Mouse (Mus musculus): ENCODE measurements around the gene Gfod1. TPM values are rescaled to one million over a fixed set of nuclear protein-coding genes. Genes with fewer than 3 reads are reported as not detected.
A peak's percentile ranks its signal among the peaks of the same experiment; 100 is the strongest.

Gene Gfod1
- polyA plus RNA-seq, 1 experiment: 6.5 TPM

DNA sequence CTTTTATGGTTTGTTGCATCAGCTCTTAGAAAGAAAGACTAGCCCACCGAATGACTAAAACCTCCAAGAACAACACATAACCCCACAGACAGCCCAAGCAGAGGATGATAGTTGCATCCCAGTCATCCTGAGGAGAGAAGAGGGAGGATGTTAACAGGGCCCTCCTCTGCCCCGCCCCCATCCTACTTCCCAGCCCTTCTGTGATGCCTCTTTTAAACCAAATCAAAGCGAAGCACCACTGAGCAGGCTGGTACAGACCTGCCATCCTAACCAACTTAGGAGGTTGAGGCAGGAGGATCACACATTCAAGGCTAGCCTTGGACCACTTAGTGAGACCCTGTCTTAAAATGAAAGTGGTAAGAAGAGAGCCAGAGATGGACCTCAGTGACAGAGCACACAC is 36.8 kb downstream of the Gfod1 start:
- TF ChIP-seq MAX (IDR thresholded peaks at IDR 0.05; ENCODE audit: low read depth) (no peak), SRF (IDR thresholded peaks at IDR 0.05; ENCODE audit: control insufficient read depth, insufficient read length, low read depth) (no peak), CEBPB (IDR thresholded peaks at IDR 0.05; ENCODE audit: insufficient read depth, poor library complexity, severe bottlenecking) (no peak), REST (IDR thresholded peaks at IDR 0.05; ENCODE audit: insufficient read depth, insufficient read length) (no peak), TCF3 (IDR thresholded peaks at IDR 0.05; ENCODE audit: insufficient read length, low read depth) (no peak), E2F4 (IDR thresholded peaks at IDR 0.05; ENCODE audit: insufficient read depth) (no peak), POLR2AphosphoS2 (IDR thresholded peaks at IDR 0.05; ENCODE audit: insufficient read length, low read depth) (no peak), USF1 (IDR thresholded peaks at IDR 0.05; ENCODE audit: low read depth) (no peak), MYOD1 (IDR thresholded peaks at IDR 0.05; ENCODE audit: control insufficient read depth in 1 of 3, insufficient read length in 2 of 3, low read depth in 2 of 3) (no peak), POLR2A (IDR thresholded peaks at IDR 0.05; ENCODE audit: insufficient read length, low read depth) (no peak), TCF12 (IDR thresholded peaks at IDR 0.05; ENCODE audit: insufficient read depth, poor library complexity, severe bottlenecking) (no peak), MYOG (IDR thresholded peaks at IDR 0.05; ENCODE audit: control insufficient read depth in 1 of 3, insufficient read depth in 1 of 3, insufficient read length in 2 of 3, low read depth in 2 of 3) (no peak)
- Histone ChIP-seq H3K4me3 (no peak overlapping the region), H3K79me2 (ENCODE audit: control insufficient read depth, insufficient read depth) (peaks cover 46% of the 10 kb centered on the region), H3ac (ENCODE audit: control insufficient read depth, insufficient read length) (no peak overlapping the region), H3K27me3 (ENCODE audit: control insufficient read depth, insufficient read depth, insufficient read length) (no peaks in the 10 kb centered on the region), H3K4me2 (ENCODE audit: low read depth) (no peak overlapping the region), H3K36me3 (ENCODE audit: control insufficient read depth, insufficient read depth) (no peaks in the 10 kb centered on the region)

DNA sequence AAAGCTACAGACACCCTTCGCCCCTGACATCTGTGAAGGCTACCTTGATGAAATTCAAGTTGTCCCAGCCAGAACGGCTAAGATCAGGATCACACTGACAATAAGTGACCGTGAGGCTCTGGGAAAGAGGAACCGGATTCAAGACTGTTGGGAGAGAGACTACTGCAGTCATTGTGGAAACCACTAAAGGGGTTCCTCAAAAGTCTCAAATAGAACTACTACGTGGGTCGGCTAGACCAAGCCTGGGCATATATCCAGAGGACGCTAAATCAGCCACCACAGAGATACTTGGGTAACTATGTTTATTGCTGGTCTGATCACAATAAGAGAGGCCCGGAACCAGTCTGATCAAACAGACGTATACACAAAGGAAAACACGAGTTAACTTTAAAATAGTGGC is 37.6 kb downstream of the Gfod1 start:
- TF ChIP-seq MYOD1 (IDR thresholded peaks at IDR 0.05; ENCODE audit: control insufficient read depth in 1 of 3, insufficient read length in 2 of 3, low read depth in 2 of 3) (no peak), POLR2AphosphoS2 (IDR thresholded peaks at IDR 0.05; ENCODE audit: insufficient read length, low read depth) (no peak), TCF3 (IDR thresholded peaks at IDR 0.05; ENCODE audit: insufficient read length, low read depth) (no peak), USF1 (IDR thresholded peaks at IDR 0.05; ENCODE audit: low read depth) (no peak), TCF12 (IDR thresholded peaks at IDR 0.05; ENCODE audit: insufficient read depth, poor library complexity, severe bottlenecking) (no peak), REST (IDR thresholded peaks at IDR 0.05; ENCODE audit: insufficient read depth, insufficient read length) (no peak), CEBPB (IDR thresholded peaks at IDR 0.05; ENCODE audit: insufficient read depth, poor library complexity, severe bottlenecking) (no peak), E2F4 (IDR thresholded peaks at IDR 0.05; ENCODE audit: insufficient read depth) (no peak), POLR2A (IDR thresholded peaks at IDR 0.05; ENCODE audit: insufficient read length, low read depth) (no peak), MYOG (IDR thresholded peaks at IDR 0.05; ENCODE audit: control insufficient read depth in 1 of 3, insufficient read depth in 1 of 3, insufficient read length in 2 of 3, low read depth in 2 of 3) (no peak), MAX (IDR thresholded peaks at IDR 0.05; ENCODE audit: low read depth) (no peak), SRF (IDR thresholded peaks at IDR 0.05; ENCODE audit: control insufficient read depth, insufficient read length, low read depth) (no peak)
- H3ac ChIP-seq (ENCODE audit: control insufficient read depth, insufficient read length): no peak overlapping the region
- no peaks in the 10 kb centered on the region for H3K36me3 ChIP-seq (ENCODE audit: control insufficient read depth, insufficient read depth)
- H3K4me2 ChIP-seq (ENCODE audit: low read depth): no peak overlapping the region
- H3K79me2 ChIP-seq (ENCODE audit: control insufficient read depth, insufficient read depth): peaks cover 41% of the 10 kb centered on the region
- no peak overlapping the region for H3K4me3 ChIP-seq
- H3K27me3 ChIP-seq (ENCODE audit: control insufficient read depth, insufficient read depth, insufficient read length): no peaks in the 10 kb centered on the region

DNA sequence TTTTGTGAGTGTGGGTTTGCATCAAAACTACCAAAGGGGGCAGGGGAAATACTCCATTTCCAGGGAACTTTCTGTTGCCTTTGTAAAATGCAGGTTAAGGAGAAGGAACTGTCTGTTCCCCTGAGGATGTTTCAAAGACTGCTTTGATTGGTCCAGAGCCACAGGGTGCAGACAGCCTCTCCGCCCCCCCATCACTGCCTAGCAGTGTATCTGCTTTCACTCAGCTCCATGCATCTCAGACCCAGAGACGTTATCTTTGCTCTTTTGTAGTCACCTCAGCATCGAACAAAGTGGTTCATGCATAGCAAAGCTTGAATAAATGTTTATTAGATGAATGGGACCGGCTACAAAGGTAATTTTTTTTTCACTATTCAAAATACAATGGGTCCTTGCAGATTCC is 38.9 kb downstream of the Gfod1 start:
- Histone ChIP-seq H3K36me3 (ENCODE audit: control insufficient read depth, insufficient read depth) (no peaks in the 10 kb centered on the region), H3K79me2 (ENCODE audit: control insufficient read depth, insufficient read depth) (peaks cover 31% of the 10 kb centered on the region), H3ac (ENCODE audit: control insufficient read depth, insufficient read length) (no peak overlapping the region), H3K27me3 (ENCODE audit: control insufficient read depth, insufficient read depth, insufficient read length) (no peaks in the 10 kb centered on the region), H3K4me2 (ENCODE audit: low read depth) (no peak overlapping the region), H3K4me3 (no peak overlapping the region)
- TF ChIP-seq MYOG (IDR thresholded peaks at IDR 0.05; ENCODE audit: control insufficient read depth in 1 of 3, insufficient read depth in 1 of 3, insufficient read length in 2 of 3, low read depth in 2 of 3) (no peak), USF1 (IDR thresholded peaks at IDR 0.05; ENCODE audit: low read depth) (no peak), MYOD1 (IDR thresholded peaks at IDR 0.05; ENCODE audit: control insufficient read depth in 1 of 3, insufficient read length in 2 of 3, low read depth in 2 of 3) (no peak), E2F4 (IDR thresholded peaks at IDR 0.05; ENCODE audit: insufficient read depth) (no peak), POLR2AphosphoS2 (IDR thresholded peaks at IDR 0.05; ENCODE audit: insufficient read length, low read depth) (no peak), TCF3 (IDR thresholded peaks at IDR 0.05; ENCODE audit: insufficient read length, low read depth) (no peak), SRF (IDR thresholded peaks at IDR 0.05; ENCODE audit: control insufficient read depth, insufficient read length, low read depth) (no peak), POLR2A (IDR thresholded peaks at IDR 0.05; ENCODE audit: insufficient read length, low read depth) (no peak), CEBPB (IDR thresholded peaks at IDR 0.05; ENCODE audit: insufficient read depth, poor library complexity, severe bottlenecking) (no peak), TCF12 (IDR thresholded peaks at IDR 0.05; ENCODE audit: insufficient read depth, poor library complexity, severe bottlenecking) (no peak)

DNA sequence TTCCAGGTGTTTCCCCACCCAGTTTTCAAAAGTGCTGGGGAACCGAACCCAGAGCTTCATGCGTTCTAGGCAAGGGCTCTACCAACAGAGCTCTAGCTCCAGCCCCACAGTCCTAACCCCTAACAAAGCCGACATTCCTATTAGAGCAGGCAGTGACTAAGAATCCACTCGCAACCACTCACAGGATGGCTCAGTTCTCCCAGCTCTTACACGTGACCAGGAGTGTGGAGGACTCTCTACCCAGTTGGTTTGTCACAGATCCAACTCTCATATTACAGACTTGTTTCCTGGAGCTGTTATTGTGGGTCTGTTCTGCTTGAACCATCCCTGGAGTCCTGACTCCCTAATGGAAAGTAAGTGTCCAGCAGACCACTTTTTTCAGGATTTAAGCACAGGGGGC is 40.3 kb downstream of the Gfod1 start:
- Histone ChIP-seq H3K4me2 (ENCODE audit: low read depth) (peak overlapping the region; percentile 77), H3K27me3 (ENCODE audit: control insufficient read depth, insufficient read depth, insufficient read length) (no peaks in the 10 kb centered on the region), H3K36me3 (ENCODE audit: control insufficient read depth, insufficient read depth) (no peaks in the 10 kb centered on the region), H3K4me3 (no peak overlapping the region), H3K79me2 (ENCODE audit: control insufficient read depth, insufficient read depth) (peaks cover 27% of the 10 kb centered on the region), H3ac (ENCODE audit: control insufficient read depth, insufficient read length) (no peak overlapping the region)
- no peak for TF ChIP-seq REST (IDR thresholded peaks at IDR 0.05; ENCODE audit: insufficient read depth, insufficient read length)
- peak; percentile 87 for TF ChIP-seq USF1 (IDR thresholded peaks at IDR 0.05; ENCODE audit: low read depth)

DNA sequence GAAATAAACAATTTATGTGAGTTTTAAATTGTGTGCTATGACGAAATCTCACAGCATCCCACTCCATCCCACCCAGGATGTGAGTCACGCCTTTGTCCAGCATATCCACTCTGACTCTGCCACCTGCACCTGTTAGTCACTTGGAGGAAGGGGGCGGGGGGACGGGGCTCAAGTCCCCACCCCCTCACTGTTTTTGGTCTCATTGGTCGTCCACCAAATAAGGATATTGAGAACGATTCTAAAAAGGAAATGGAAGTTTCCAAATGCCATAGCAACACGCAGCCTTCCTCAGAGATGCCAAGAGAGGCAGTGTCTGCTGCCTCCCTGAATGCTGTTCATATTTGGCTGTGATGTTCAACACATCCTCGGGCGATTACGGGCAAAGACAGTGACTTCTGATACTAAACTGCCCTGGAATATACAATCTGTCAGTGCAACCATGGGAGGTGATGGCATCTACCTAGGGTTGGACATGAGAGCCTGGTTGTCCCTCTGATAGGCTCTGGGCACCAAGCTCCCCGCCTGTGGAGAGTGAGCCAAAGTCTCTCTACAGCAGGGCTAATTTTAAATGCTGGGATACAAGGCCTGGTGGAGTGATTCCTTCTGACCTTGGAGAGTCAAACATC is 41.7 kb downstream of the Gfod1 start:
- peaks cover 32% of the 10 kb centered on the region for H3K79me2 ChIP-seq (ENCODE audit: control insufficient read depth, insufficient read depth)
- no peak overlapping the region for H3K4me3 ChIP-seq
- H3K27me3 ChIP-seq (ENCODE audit: control insufficient read depth, insufficient read depth, insufficient read length): no peaks in the 10 kb centered on the region
- no peak overlapping the region for H3ac ChIP-seq (ENCODE audit: control insufficient read depth, insufficient read length)
- H3K4me2 ChIP-seq (ENCODE audit: low read depth): peak overlapping the region; percentile 77
- TF ChIP-seq MYOG (IDR thresholded peaks at IDR 0.05; ENCODE audit: control insufficient read depth in 1 of 3, insufficient read depth in 1 of 3, insufficient read length in 2 of 3, low read depth in 2 of 3) (peak in 1 of 3 experiments; percentile 62), POLR2AphosphoS2 (IDR thresholded peaks at IDR 0.05; ENCODE audit: insufficient read length, low read depth) (no peak), CEBPB (IDR thresholded peaks at IDR 0.05; ENCODE audit: insufficient read depth, poor library complexity, severe bottlenecking) (peak; percentile 87), SRF (IDR thresholded peaks at IDR 0.05; ENCODE audit: control insufficient read depth, insufficient read length, low read depth) (peak; percentile 66), MYOD1 (IDR thresholded peaks at IDR 0.05; ENCODE audit: control insufficient read depth in 1 of 3, insufficient read length in 2 of 3, low read depth in 2 of 3) (peak in 2 of 3 experiments; percentile 94 to 97), E2F4 (IDR thresholded peaks at IDR 0.05; ENCODE audit: insufficient read depth) (no peak), POLR2A (IDR thresholded peaks at IDR 0.05; ENCODE audit: insufficient read length, low read depth) (peak; percentile 30), TCF12 (IDR thresholded peaks at IDR 0.05; ENCODE audit: insufficient read depth, poor library complexity, severe bottlenecking) (peak; percentile 64), MAX (IDR thresholded peaks at IDR 0.05; ENCODE audit: low read depth) (no peak), TCF3 (IDR thresholded peaks at IDR 0.05; ENCODE audit: insufficient read length, low read depth) (peak; percentile 29), USF1 (IDR thresholded peaks at IDR 0.05; ENCODE audit: low read depth) (no peak)
- H3K36me3 ChIP-seq (ENCODE audit: control insufficient read depth, insufficient read depth): no peaks in the 10 kb centered on the region

All from myocyte (in vitro differentiated cells).